In genomic region chr4:133108481-133109334, GRCm38 (mm10) we compare ENCODE assay signal across 8 mouse cellular contexts. TPM values are rescaled to one million over a fixed set of nuclear protein-coding genes. Genes with fewer than 3 reads are reported as not detected.
DNase-seq lines count a peak whose midpoint lies in the region; ATAC-seq and TF ChIP-seq lines count a peak whose summit lies in the region.
"Had no signal": no experiment of that assay in that cellular context is flagged by ENCODE, and none has a peak within 500 bp of the region (broad histone marks: within the 10 kb centered on the region; RNA-seq: fewer than 3 reads in every experiment).

No protein-coding gene starts in this region.

- DNase-seq in lung, embryonic 14.5 days: peak; percentile 20
- DNase-seq in lung, postnatal 4 days: no peak
- peak; percentile 59 to 69 for DNase-seq in heart, postnatal 14 days
- DNase-seq in embryo, embryonic 10 days (ENCODE audit: low spot score): no peak
- no peak for DNase-seq in kidney, adult 18-20 months
- DNase-seq: adrenal gland, postnatal 25 days had no signal

- H3K27me3 ChIP-seq in lung, embryonic 14.5 days (ENCODE audit: insufficient read depth, low read length): no peaks in the 10 kb centered on the region
- H3K27me3 ChIP-seq in embryonic facial prominence, embryonic 15.5 days: no peaks in the 10 kb centered on the region
- H3K27me3 ChIP-seq in testis, adult 2 months (ENCODE audit: control insufficient read depth, insufficient read depth, low read length): no peaks in the 10 kb centered on the region

- H3K4me1 ChIP-seq in lung, embryonic 14.5 days (ENCODE audit: insufficient read depth): peaks cover 6% of the 10 kb centered on the region
- H3K4me1 ChIP-seq in embryonic facial prominence, embryonic 15.5 days: peaks cover 46% of the 10 kb centered on the region
- H3K4me1 ChIP-seq in testis, adult 2 months (ENCODE audit: control insufficient read depth, insufficient read depth, low read length): peaks cover 10% of the 10 kb centered on the region

- TF ChIP-seq POLR2A in testis, adult 2 months (IDR thresholded peaks at IDR 0.05; ENCODE audit: control insufficient read depth, low read depth, low read length): 0 out of 2 replicates have a peak, but pooled peaks have one; percentile 15

- WGBS in lung, embryonic 14.5 days: 56% methylated on average over 13 of the region's 13 CpGs
- WGBS in embryonic facial prominence, embryonic 15.5 days: 30% methylated on average over 13 of the region's 13 CpGs

- ATAC-seq in lung, embryonic 14.5 days (ENCODE audit: insufficient read depth): no peak
- peak; percentile 77 for ATAC-seq in embryonic facial prominence, embryonic 15.5 days (ENCODE audit: insufficient number of reproducible peaks, low FRiP score, low TSS enrichment, low read depth)

- H3K4me3 ChIP-seq in lung, embryonic 14.5 days (ENCODE audit: low read depth, low read length): no peak overlapping the region
- H3K4me3 ChIP-seq in embryonic facial prominence, embryonic 15.5 days (replicated peaks): no peak overlapping the region
- H3K4me3 ChIP-seq in testis, adult 2 months (ENCODE audit: control insufficient read depth, low read depth, low read length): no peak overlapping the region

- H3K9ac ChIP-seq in lung, embryonic 14.5 days: no peak overlapping the region
- H3K9ac ChIP-seq in embryonic facial prominence, embryonic 15.5 days: no peak overlapping the region

- H3K9me3 ChIP-seq in lung, embryonic 14.5 days (ENCODE audit: low read depth, low read length): no peaks in the 10 kb centered on the region
- no peaks in the 10 kb centered on the region for H3K9me3 ChIP-seq in embryonic facial prominence, embryonic 15.5 days (replicated peaks)

- no peak overlapping the region for H3K4me2 ChIP-seq in lung, embryonic 14.5 days
- 0 out of 2 replicates have a peak overlapping the region, but pooled peaks have one; percentile 0 for H3K4me2 ChIP-seq in embryonic facial prominence, embryonic 15.5 days (replicated peaks)

- H3K27ac ChIP-seq in lung, embryonic 14.5 days (ENCODE audit: low read depth): peak overlapping the region; percentile 58; the same call in 1 of the 2 replicates
- H3K27ac ChIP-seq in embryonic facial prominence, embryonic 15.5 days (replicated peaks): peak overlapping the region; percentile 92
- H3K27ac ChIP-seq in testis, adult 2 months (ENCODE audit: control insufficient read depth, insufficient read depth, low read depth, low read length): peak overlapping the region; percentile 89

- intact Hi-C loops in heart, postnatal 14 days (cut with DNase I): no loop called here

- H3K36me3 ChIP-seq in lung, embryonic 14.5 days (ENCODE audit: insufficient read depth): no peaks in the 10 kb centered on the region
- no peaks in the 10 kb centered on the region for H3K36me3 ChIP-seq in embryonic facial prominence, embryonic 15.5 days
- H3K36me3 ChIP-seq in testis, adult 2 months (ENCODE audit: control insufficient read depth, insufficient read depth, low read length): no peaks in the 10 kb centered on the region

- TF ChIP-seq CTCF in lung, embryonic 14.5 days (IDR thresholded peaks at IDR 0.05; ENCODE audit: low read depth): no peak
- TF ChIP-seq CTCF in testis, adult 2 months (IDR thresholded peaks at IDR 0.05; ENCODE audit: control insufficient read depth, insufficient read depth, insufficient replicate concordance, low read depth, low read length): no peak

RNA-seq across cellular contexts. Expression of gene Wasf2, which starts 21.6 kb away (rescaled TPM):
- polyA plus RNA-seq in lung, embryonic 14.5 days (2014; fragmentation: Nextera tagmentation; extraction: Ambion mirVana): 96.3 and 101 TPM in 2 replicates
- 116 and 118 TPM in 2 replicates for polyA plus RNA-seq in embryonic facial prominence, embryonic 15.5 days (2015; fragmentation: Nextera tagmentation; extraction: Ambion mirVana)
- 100 to 1,000 TPM; 133 to 135 TPM for total RNA-seq in heart, postnatal 14 days (2021)
- polyA plus RNA-seq in testis, adult 2 months (2012; rRNA removed): 156 and 195 TPM in 2 replicates

Comparison
In these comparisons a context has a peak if more than half of its experiments do, and no peak if none do; other contexts are left out.
1. DNase-seq: peak in lung, embryonic 14.5 days (single experiment) and heart, postnatal 14 days (2 of 2); none in lung, postnatal 4 days (0 of 2), embryo, embryonic 10 days (single experiment) and kidney, adult 18-20 months (single experiment).
2. Peak in every context shown above with its lines, with median percentiles within 50 percentile points of each other: H3K27ac ChIP-seq.